Mouse (Mus musculus): Measurements from ENCODE around the gene Bmpr1a. TPM values are rescaled to one million over a fixed set of nuclear protein-coding genes. Genes with fewer than 3 reads are reported as not detected.
"Not testable (repeated sequence)": the region's sequence is repeated elsewhere in the genome, so short reads cannot be mapped to it uniquely, and the experiment has no call there.

The Bmpr1a gene
- polyA plus RNA-seq, 1 experiment from 2014 or later = 37.5 TPM

- no peak for ATAC-seq (ENCODE audit: low FRiP score, low read depth)
- H3K9ac ChIP-seq = no peak overlapping the region
- no peak overlapping the region for H3K27ac ChIP-seq
- no peaks in the 10 kb centered on the region for H3K27me3 ChIP-seq (replicated peaks)
- peaks cover 4% of the 10 kb centered on the region; the same call in 1 of the 2 replicates for H3K4me1 ChIP-seq
- H3K36me3 ChIP-seq = peaks cover 18% of the 10 kb centered on the region
- no peaks in the 10 kb centered on the region for H3K9me3 ChIP-seq
- 96% methylated on average over 6 of the region's 6 CpGs for WGBS
- no peak overlapping the region for H3K4me2 ChIP-seq (replicated peaks)
- no peak overlapping the region for H3K4me3 ChIP-seq
Measured at GRCm38 (mm10) chr14:34446624-34447023, 56.5 kb downstream of the Bmpr1a start.

- H3K4me3 ChIP-seq = no peak overlapping the region
- H3K27me3 ChIP-seq (replicated peaks) = no peaks in the 10 kb centered on the region
- H3K27ac ChIP-seq = no peak overlapping the region
- H3K9me3 ChIP-seq = no peaks in the 10 kb centered on the region
- H3K36me3 ChIP-seq = peaks cover 23% of the 10 kb centered on the region
- H3K9ac ChIP-seq = no peak overlapping the region
- H3K4me2 ChIP-seq (replicated peaks) = no peak overlapping the region
- peaks cover 4% of the 10 kb centered on the region; the same call in 1 of the 2 replicates for H3K4me1 ChIP-seq
- WGBS = 95% methylated on average over 3 of the region's 3 CpGs
- no peak for ATAC-seq (ENCODE audit: low FRiP score, low read depth)
Measured at GRCm38 (mm10) chr14:34445348-34445747, 57.8 kb downstream of the Bmpr1a start.

- Histone ChIP-seq H3K27me3 (replicated peaks) (no peaks in the 10 kb centered on the region), H3K9me3 (no peaks in the 10 kb centered on the region), H3K36me3 (peaks cover 23% of the 10 kb centered on the region), H3K4me1 (peaks cover 4% of the 10 kb centered on the region; the same call in 1 of the 2 replicates), H3K4me2 (replicated peaks) (no peak overlapping the region), H3K4me3 (no peak overlapping the region), H3K9ac (no peak overlapping the region), H3K27ac (no peak overlapping the region)
- no peak for ATAC-seq (ENCODE audit: low FRiP score, low read depth)
Measured at GRCm38 (mm10) chr14:34444924-34445323, 58.2 kb downstream of the Bmpr1a start.

- no peak overlapping the region for H3K4me3 ChIP-seq
- no peak for ATAC-seq (ENCODE audit: low FRiP score, low read depth)
- no peaks in the 10 kb centered on the region for H3K27me3 ChIP-seq (replicated peaks)
- 88% methylated on average over 5 of the region's 5 CpGs for WGBS
- H3K4me2 ChIP-seq (replicated peaks) = no peak overlapping the region
- no peak overlapping the region for H3K27ac ChIP-seq
- H3K4me1 ChIP-seq = peaks cover 4% of the 10 kb centered on the region; the same call in 1 of the 2 replicates
- no peak overlapping the region for H3K9ac ChIP-seq
- no peaks in the 10 kb centered on the region for H3K9me3 ChIP-seq
- peaks cover 23% of the 10 kb centered on the region for H3K36me3 ChIP-seq
Measured at GRCm38 (mm10) chr14:34444368-34444767, 58.8 kb downstream of the Bmpr1a start.

GRCm38 (mm10) chr14:34442531-34442930, 60.6 kb downstream of the Bmpr1a start:
- no peak overlapping the region for H3K4me3 ChIP-seq
- H3K4me2 ChIP-seq (replicated peaks) = no peak overlapping the region
- no peaks in the 10 kb centered on the region for H3K27me3 ChIP-seq (replicated peaks)
- ATAC-seq (ENCODE audit: low FRiP score, low read depth) = peak; percentile 68; the same call in 1 of the 2 replicates
- H3K36me3 ChIP-seq = peaks cover 19% of the 10 kb centered on the region
- 38% methylated on average over 4 of the region's 4 CpGs for WGBS
- H3K4me1 ChIP-seq = peaks cover 4% of the 10 kb centered on the region; the same call in 1 of the 2 replicates
- no peak overlapping the region for H3K27ac ChIP-seq
- no peaks in the 10 kb centered on the region for H3K9me3 ChIP-seq
- H3K9ac ChIP-seq = no peak overlapping the region

- Histone ChIP-seq H3K4me1 (peaks cover 4% of the 10 kb centered on the region; the same call in 1 of the 2 replicates), H3K27ac (no peak overlapping the region), H3K9ac (no peak overlapping the region), H3K9me3 (no peaks in the 10 kb centered on the region), H3K4me3 (no peak overlapping the region), H3K36me3 (peaks cover 12% of the 10 kb centered on the region), H3K27me3 (replicated peaks) (no peaks in the 10 kb centered on the region), H3K4me2 (replicated peaks) (no peak overlapping the region)
- ATAC-seq (ENCODE audit: low FRiP score, low read depth) = no peak
- 95% methylated on average over 3 of the region's 3 CpGs for WGBS
Measured at GRCm38 (mm10) chr14:34440526-34441066, 62.5 kb downstream of the Bmpr1a start.

- Histone ChIP-seq H3K27ac (no peak overlapping the region), H3K4me1 (no peaks in the 10 kb centered on the region), H3K4me2 (replicated peaks) (no peak overlapping the region), H3K36me3 (peaks cover 35% of the 10 kb centered on the region), H3K4me3 (no peak overlapping the region), H3K9me3 (no peaks in the 10 kb centered on the region), H3K9ac (no peak overlapping the region), H3K27me3 (replicated peaks) (no peaks in the 10 kb centered on the region)
- 89% methylated on average over 1 of the region's 1 CpGs for WGBS
- no peak for ATAC-seq (ENCODE audit: low FRiP score, low read depth)
Measured at GRCm38 (mm10) chr14:34429069-34429468, 74.1 kb downstream of the Bmpr1a start.

GRCm38 (mm10) chr14:34428274-34428673, 74.9 kb downstream of the Bmpr1a start:
- Histone ChIP-seq H3K4me2 (replicated peaks) (no peak overlapping the region), H3K27ac (no peak overlapping the region), H3K4me1 (no peaks in the 10 kb centered on the region), H3K9me3 (no peaks in the 10 kb centered on the region), H3K4me3 (no peak overlapping the region), H3K36me3 (peaks cover 42% of the 10 kb centered on the region), H3K9ac (no peak overlapping the region), H3K27me3 (replicated peaks) (no peaks in the 10 kb centered on the region)
- ATAC-seq (ENCODE audit: low FRiP score, low read depth) = no peak
- WGBS = 95% methylated on average over 3 of the region's 3 CpGs

- 97% methylated on average over 1 of the region's 1 CpGs for WGBS
- Histone ChIP-seq H3K9me3 (no peaks in the 10 kb centered on the region), H3K27ac (no peak overlapping the region), H3K36me3 (peaks cover 60% of the 10 kb centered on the region), H3K27me3 (replicated peaks) (no peaks in the 10 kb centered on the region), H3K4me2 (replicated peaks) (no peak overlapping the region), H3K4me3 (no peak overlapping the region), H3K4me1 (no peaks in the 10 kb centered on the region), H3K9ac (no peak overlapping the region)
- no peak for ATAC-seq (ENCODE audit: low FRiP score, low read depth)
Measured at GRCm38 (mm10) chr14:34421078-34421477, 82.1 kb downstream of the Bmpr1a start.

- Histone ChIP-seq H3K4me3 (no peak overlapping the region), H3K27ac (no peak overlapping the region), H3K27me3 (replicated peaks) (no peaks in the 10 kb centered on the region), H3K9me3 (no peaks in the 10 kb centered on the region), H3K9ac (no peak overlapping the region), H3K4me2 (replicated peaks) (no peak overlapping the region), H3K36me3 (peaks cover 57% of the 10 kb centered on the region), H3K4me1 (no peaks in the 10 kb centered on the region)
- 92% methylated on average over 5 of the region's 5 CpGs for WGBS
- ATAC-seq (ENCODE audit: low FRiP score, low read depth) = no peak
Measured at GRCm38 (mm10) chr14:34417501-34417900, 85.6 kb downstream of the Bmpr1a start.

- not testable (repeated sequence) for H3K9me3 ChIP-seq; H3K4me3 ChIP-seq; ATAC-seq (ENCODE audit: low FRiP score, low read depth); H3K4me2 ChIP-seq (replicated peaks); H3K9ac ChIP-seq; H3K4me1 ChIP-seq; H3K27ac ChIP-seq; H3K27me3 ChIP-seq (replicated peaks)
- peaks cover 54% of the 10 kb centered on the region for H3K36me3 ChIP-seq
- WGBS = 98% methylated on average over 4 of the region's 4 CpGs
Measured at GRCm38 (mm10) chr14:34416946-34417345, 86.2 kb downstream of the Bmpr1a start.

GRCm38 (mm10) chr14:34412164-34412896, 90.8 kb downstream of the Bmpr1a start:
- WGBS = 94% methylated on average over 7 of the region's 7 CpGs
- no peak for ATAC-seq (ENCODE audit: low FRiP score, low read depth)
- Histone ChIP-seq H3K9ac (no peak overlapping the region), H3K27ac (no peak overlapping the region), H3K27me3 (replicated peaks) (no peaks in the 10 kb centered on the region), H3K36me3 (peaks cover 58% of the 10 kb centered on the region), H3K4me2 (replicated peaks) (no peak overlapping the region), H3K9me3 (no peaks in the 10 kb centered on the region), H3K4me1 (no peaks in the 10 kb centered on the region), H3K4me3 (no peak overlapping the region)

GRCm38 (mm10) chr14:34410716-34411115, 92.4 kb downstream of the Bmpr1a start:
- Histone ChIP-seq H3K27me3 (replicated peaks) (no peaks in the 10 kb centered on the region), H3K4me1 (no peaks in the 10 kb centered on the region), H3K36me3 (peaks cover 61% of the 10 kb centered on the region), H3K4me2 (replicated peaks) (no peak overlapping the region), H3K9ac (no peak overlapping the region), H3K9me3 (no peaks in the 10 kb centered on the region), H3K4me3 (no peak overlapping the region), H3K27ac (no peak overlapping the region)
- no peak for ATAC-seq (ENCODE audit: low FRiP score, low read depth)
- 96% methylated on average over 6 of the region's 6 CpGs for WGBS
